Mouse (Mus musculus) monocyte, adult 2 months (primary cell): ENCODE data around the gene 6330409D20Rik.

Experiments
- DNase-seq, 2 experiments: peaks; one replicate each; pipeline ENCODE4 v3.0.0; 2022; ENCODE audit warnings: low spot score in 2 of 2, low read depth in 1 of 2

6330409D20Rik gene

GRCm38 (mm10) chr2:32757056-32757845 is 16.4 kb upstream of the 6330409D20Rik start, which contains the start of gene Tor2a:
Tor2a (plus strand) TSS chr2:32757234.
- DNase-seq = peak; percentile 89 to 91

- DNase-seq = no peak
Measured at GRCm38 (mm10) chr2:32756674-32757055, 15.8 kb upstream of the 6330409D20Rik start.

- DNase-seq = no peak
Measured at GRCm38 (mm10) chr2:32752181-32752580, 11.4 kb upstream of the 6330409D20Rik start.

- no peak for DNase-seq
Measured at GRCm38 (mm10) chr2:32751665-32752033, 10.8 kb upstream of the 6330409D20Rik start.

- no peak for DNase-seq
Measured at GRCm38 (mm10) chr2:32750887-32751664, 10.3 kb upstream of the 6330409D20Rik start.

- no peak for DNase-seq
Measured at GRCm38 (mm10) chr2:32750199-32750598, 9.4 kb upstream of the 6330409D20Rik start.

- DNase-seq = no peak
Measured at GRCm38 (mm10) chr2:32749082-32749481, 8.3 kb upstream of the 6330409D20Rik start.

- DNase-seq = no peak
Measured at GRCm38 (mm10) chr2:32744272-32744982, 3.6 kb upstream of the 6330409D20Rik start.

- DNase-seq = no peak
Measured at GRCm38 (mm10) chr2:32742173-32742531, 1.3 kb upstream of the 6330409D20Rik start.

- DNase-seq = no peak
Measured at GRCm38 (mm10) chr2:32741273-32742172, 707 bp upstream of the 6330409D20Rik start.

GRCm38 (mm10) chr2:32739311-32739710 is 1.5 kb downstream of the 6330409D20Rik start:
- no peak for DNase-seq

- no peak for DNase-seq
Measured at GRCm38 (mm10) chr2:32737008-32737407, 3.8 kb downstream of the 6330409D20Rik start.

- no peak for DNase-seq
Measured at GRCm38 (mm10) chr2:32736306-32736829, 4.4 kb downstream of the 6330409D20Rik start.

- no peak for DNase-seq
Measured at GRCm38 (mm10) chr2:32734933-32735332, 5.9 kb downstream of the 6330409D20Rik start.

GRCm38 (mm10) chr2:32734480-32734879 is 6.3 kb downstream of the 6330409D20Rik start:
- no peak for DNase-seq

- no peak for DNase-seq
Measured at GRCm38 (mm10) chr2:32732695-32733094, 8.1 kb downstream of the 6330409D20Rik start.

GRCm38 (mm10) chr2:32731911-32732310 is 8.9 kb downstream of the 6330409D20Rik start:
- DNase-seq = no peak

- no peak for DNase-seq
Measured at GRCm38 (mm10) chr2:32730854-32731253, 10.0 kb downstream of the 6330409D20Rik start.

GRCm38 (mm10) chr2:32729547-32729946 is 11.3 kb downstream of the 6330409D20Rik start:
- no peak for DNase-seq

GRCm38 (mm10) chr2:32728463-32728862 is 12.4 kb downstream of the 6330409D20Rik start:
- DNase-seq = no peak
